Mouse (Mus musculus) E14TG2a.4 (cell line): Measurements from ENCODE around the gene Cwc27.

ENCODE experiments used
- CTCF ChIP-seq: conservative IDR thresholded peaks from 2 replicates; pipeline ENCODE4 v1.5.1; 2014; ENCODE audit warnings: low read length
- NANOG ChIP-seq: IDR thresholded peaks from 2 replicates; pipeline ENCODE4 v1.6.1; 2014; ENCODE audit warnings: borderline replicate concordance, low read length, mixed read lengths
- POU5F1 ChIP-seq: IDR thresholded peaks from 2 replicates; pipeline ENCODE4 v1.6.1; 2014; ENCODE audit warnings: low read length, borderline replicate concordance

GRCm38 (mm10) chr13:104650145-104650544, 166.8 kb downstream of the Cwc27 start:
- no peak for TF ChIP-seq CTCF
- TF ChIP-seq POU5F1, result no peak
- no peak for TF ChIP-seq NANOG
